ENCODE assay signal across 13 mouse cellular contexts in the genomic region with DNA sequence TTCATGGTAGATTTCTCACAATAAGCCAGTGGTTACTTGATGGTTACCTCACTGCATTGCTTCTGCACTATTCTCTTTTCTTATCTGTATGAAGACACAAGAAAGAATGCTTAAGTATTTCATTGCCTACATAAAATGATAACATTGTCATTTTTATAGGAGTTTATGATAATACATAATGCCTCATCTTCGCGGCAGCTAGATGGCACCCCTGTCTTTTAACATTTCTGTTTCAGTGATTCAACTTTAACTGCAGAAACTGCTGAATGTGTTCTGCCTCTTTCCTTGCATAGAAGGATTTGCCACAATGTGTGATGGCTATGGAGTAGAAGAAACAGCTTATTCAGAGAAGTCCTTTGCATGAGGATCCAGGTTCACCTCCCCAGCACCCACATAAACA.
DNase-seq lines count a peak whose midpoint lies in the region; ATAC-seq and TF ChIP-seq lines count a peak whose summit lies in the region.
"Had no signal": no experiment of that assay in that cellular context is flagged by ENCODE, and none has a peak within 500 bp of the region (broad histone marks: within the 10 kb centered on the region; RNA-seq: fewer than 3 reads in every experiment).

No protein-coding gene starts in this region.

- H3K4me3 ChIP-seq in intestine, postnatal 0 days (ENCODE audit: low read depth, low read length): no peak overlapping the region
- no peak overlapping the region for H3K4me3 ChIP-seq in intestine, embryonic 16.5 days (ENCODE audit: low read length)
- no peak overlapping the region for H3K4me3 ChIP-seq in lung, embryonic 14.5 days (ENCODE audit: low read depth, low read length)
- H3K4me3 ChIP-seq: myocyte had no signal

- H3K9me3 ChIP-seq in intestine, postnatal 0 days (ENCODE audit: control insufficient read depth): no peaks in the 10 kb centered on the region
- no peaks in the 10 kb centered on the region for H3K9me3 ChIP-seq in intestine, embryonic 16.5 days (ENCODE audit: control insufficient read depth, low read length)
- H3K9me3 ChIP-seq in lung, embryonic 14.5 days (ENCODE audit: low read depth, low read length): no peaks in the 10 kb centered on the region

- H3K4me2 ChIP-seq in intestine, postnatal 0 days (replicated peaks; ENCODE audit: low read depth): no peak overlapping the region
- H3K4me2 ChIP-seq in intestine, embryonic 16.5 days (ENCODE audit: low read depth, low read length): no peak overlapping the region
- H3K4me2 ChIP-seq in lung, embryonic 14.5 days: no peak overlapping the region

- H3K27me3 ChIP-seq in intestine, postnatal 0 days (replicated peaks; ENCODE audit: control insufficient read depth, insufficient read depth, low read length): no peaks in the 10 kb centered on the region
- no peaks in the 10 kb centered on the region for H3K27me3 ChIP-seq in intestine, embryonic 16.5 days (replicated peaks; ENCODE audit: control insufficient read depth, insufficient read depth, low read length)
- no peaks in the 10 kb centered on the region for H3K27me3 ChIP-seq in lung, embryonic 14.5 days (ENCODE audit: insufficient read depth, low read length)

- 80% methylated on average over 2 of the region's 2 CpGs for WGBS in intestine, postnatal 0 days
- 72% methylated on average over 2 of the region's 2 CpGs for WGBS in intestine, embryonic 16.5 days
- WGBS in lung, embryonic 14.5 days: 80% methylated on average over 2 of the region's 2 CpGs

- peak; percentile 20 for TF ChIP-seq CTCF in intestine, postnatal 0 days (IDR thresholded peaks at IDR 0.05; ENCODE audit: low read depth)
- TF ChIP-seq CTCF in lung, embryonic 14.5 days (IDR thresholded peaks at IDR 0.05; ENCODE audit: low read depth): no peak; the same call in 1 of the 2 replicates

- ATAC-seq in intestine, postnatal 0 days: no peak
- no peak for ATAC-seq in intestine, embryonic 16.5 days
- ATAC-seq in lung, embryonic 14.5 days (ENCODE audit: insufficient read depth): no peak

- H3K36me3 ChIP-seq in intestine, postnatal 0 days (ENCODE audit: control insufficient read depth, insufficient read depth): no peaks in the 10 kb centered on the region
- no peaks in the 10 kb centered on the region for H3K36me3 ChIP-seq in intestine, embryonic 16.5 days (ENCODE audit: control insufficient read depth, insufficient read depth, low read length)
- no peaks in the 10 kb centered on the region for H3K36me3 ChIP-seq in lung, embryonic 14.5 days (ENCODE audit: insufficient read depth)

- peak; percentile 50 for DNase-seq in lung, embryonic 14.5 days
- DNase-seq in lung, adult 18-20 months: no peak
- peak; percentile 33 for DNase-seq in thymus, postnatal 14 days
- DNase-seq in thymus, postnatal 0 days (ENCODE audit: low spot score): no peak
- no peak for DNase-seq in cerebellum, adult 11-12 months
- DNase-seq: adrenal gland, postnatal 10 days; cerebellum, adult 9-10 months; liver; lung, postnatal 10 days; right cerebral cortex, postnatal 14 days had no signal

- no peak overlapping the region for H3K27ac ChIP-seq in intestine, postnatal 0 days (ENCODE audit: low read depth, low read length)
- no peak overlapping the region for H3K27ac ChIP-seq in intestine, embryonic 16.5 days (ENCODE audit: low read length)
- H3K27ac ChIP-seq in lung, embryonic 14.5 days (ENCODE audit: low read depth): no peak overlapping the region

- H3K4me1 ChIP-seq in intestine, postnatal 0 days (replicated peaks; ENCODE audit: control insufficient read depth, insufficient read depth, low read length): no peaks in the 10 kb centered on the region
- H3K4me1 ChIP-seq in intestine, embryonic 16.5 days (ENCODE audit: control insufficient read depth, insufficient read depth, low read length): no peaks in the 10 kb centered on the region
- no peaks in the 10 kb centered on the region for H3K4me1 ChIP-seq in lung, embryonic 14.5 days (ENCODE audit: insufficient read depth)

- H3K9ac ChIP-seq in intestine, postnatal 0 days (ENCODE audit: low read depth, low read length): no peak overlapping the region
- H3K9ac ChIP-seq in intestine, embryonic 16.5 days (ENCODE audit: low read depth, low read length): no peak overlapping the region
- no peak overlapping the region for H3K9ac ChIP-seq in lung, embryonic 14.5 days

Comparison
In these comparisons a context has a peak if more than half of its experiments do, and no peak if none do; other contexts are left out.
1. DNase-seq: peak in lung, embryonic 14.5 days (single experiment) and thymus, postnatal 14 days (single experiment); none in lung, adult 18-20 months (0 of 2), thymus, postnatal 0 days (single experiment) and cerebellum, adult 11-12 months (single experiment).